Mouse (Mus musculus): ENCODE measurements around the gene Zc3h15. TPM values are rescaled to one million over a fixed set of nuclear protein-coding genes. Genes with fewer than 3 reads are reported as not detected.
"Not testable (repeated sequence)": the region's sequence is repeated elsewhere in the genome, so short reads cannot be mapped to it uniquely, and the experiment has no call there.

The Zc3h15 gene
- polyA plus RNA-seq, 1 experiment from 2014 or later: 177 TPM

- 0 out of 2 replicates have a peak, but pooled peaks cover 5% of the 10 kb centered on the region for H3K36me3 ChIP-seq
- no peak overlapping the region for H3K4me3 ChIP-seq
- ATAC-seq (replicated peaks): no peak
- no peak overlapping the region for H3K4me2 ChIP-seq (replicated peaks)
- H3K9ac ChIP-seq (replicated peaks): no peak overlapping the region
- H3K27ac ChIP-seq (replicated peaks): no peak overlapping the region
- no peaks in the 10 kb centered on the region for H3K9me3 ChIP-seq
- H3K4me1 ChIP-seq: peaks cover 7% of the 10 kb centered on the region
- H3K27me3 ChIP-seq: no peaks in the 10 kb centered on the region
These were observed 8.4 kb downstream of the Zc3h15 start for GRCm38 (mm10) chr2:83652606-83653005.

- 95% methylated on average over 3 of the region's 3 CpGs for WGBS
- Histone ChIP-seq H3K9me3 (no peaks in the 10 kb centered on the region), H3K27me3 (no peaks in the 10 kb centered on the region), H3K4me3 (no peak overlapping the region), H3K9ac (replicated peaks) (no peak overlapping the region), H3K4me2 (replicated peaks) (no peak overlapping the region), H3K36me3 (peaks cover 25% of the 10 kb centered on the region; the same call in 1 of the 2 replicates), H3K4me1 (no peaks in the 10 kb centered on the region), H3K27ac (replicated peaks) (no peak overlapping the region)
- ATAC-seq (replicated peaks): no peak
These were observed 15.0 kb downstream of the Zc3h15 start for GRCm38 (mm10) chr2:83659279-83659678.

GRCm38 (mm10) chr2:83660114-83660513 is 15.9 kb downstream of the Zc3h15 start:
- no peaks in the 10 kb centered on the region for H3K4me1 ChIP-seq
- H3K4me3 ChIP-seq: no peak overlapping the region
- H3K27ac ChIP-seq (replicated peaks): no peak overlapping the region
- peaks cover 25% of the 10 kb centered on the region; the same call in 1 of the 2 replicates for H3K36me3 ChIP-seq
- no peak for ATAC-seq (replicated peaks)
- no peaks in the 10 kb centered on the region for H3K27me3 ChIP-seq
- no peak overlapping the region for H3K9ac ChIP-seq (replicated peaks)
- WGBS: 76% methylated on average over 1 of the region's 1 CpGs
- H3K4me2 ChIP-seq (replicated peaks): no peak overlapping the region
- no peaks in the 10 kb centered on the region for H3K9me3 ChIP-seq

GRCm38 (mm10) chr2:83661351-83661750 is 17.1 kb downstream of the Zc3h15 start:
- Histone ChIP-seq H3K9me3 (no peaks in the 10 kb centered on the region), H3K9ac (replicated peaks) (no peak overlapping the region), H3K4me1 (no peaks in the 10 kb centered on the region), H3K27ac (replicated peaks) (no peak overlapping the region), H3K36me3 (peaks cover 25% of the 10 kb centered on the region; the same call in 1 of the 2 replicates), H3K4me2 (replicated peaks) (no peak overlapping the region), H3K4me3 (no peak overlapping the region), H3K27me3 (no peaks in the 10 kb centered on the region)
- WGBS: 95% methylated on average over 6 of the region's 6 CpGs
- no peak for ATAC-seq (replicated peaks)

DNA sequence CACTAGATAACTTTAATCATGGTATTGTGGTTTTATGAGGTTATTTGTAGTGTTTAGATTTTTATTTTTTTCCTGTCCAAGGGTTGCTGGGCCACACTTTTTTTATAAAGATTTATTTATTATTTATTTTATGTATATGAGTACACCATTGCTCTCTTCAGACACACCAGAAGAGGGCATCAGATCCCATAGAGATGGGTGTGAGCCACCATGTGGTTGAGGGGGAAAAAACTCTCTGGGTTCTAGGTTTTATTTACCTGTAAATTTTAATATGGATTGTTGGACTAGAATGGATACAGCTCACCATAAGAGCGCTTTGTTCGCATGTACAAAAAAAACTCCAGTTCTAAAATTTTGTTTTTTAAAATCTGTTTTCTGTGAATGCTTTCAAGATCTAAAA is 20.8 kb downstream of the Zc3h15 start:
- not testable (repeated sequence) for H3K27me3 ChIP-seq; H3K4me3 ChIP-seq; H3K9ac ChIP-seq (replicated peaks); H3K4me2 ChIP-seq (replicated peaks); ATAC-seq (replicated peaks); H3K27ac ChIP-seq (replicated peaks); H3K4me1 ChIP-seq; H3K9me3 ChIP-seq
- WGBS: 98% methylated on average over 2 of the region's 2 CpGs
- H3K36me3 ChIP-seq: peaks cover 18% of the 10 kb centered on the region; the same call in 1 of the 2 replicates

GRCm38 (mm10) chr2:83667430-83667829 is 23.2 kb downstream of the Zc3h15 start:
- H3K27me3 ChIP-seq: no peaks in the 10 kb centered on the region
- H3K4me2 ChIP-seq (replicated peaks): no peak overlapping the region
- H3K9ac ChIP-seq (replicated peaks): no peak overlapping the region
- no peak overlapping the region for H3K27ac ChIP-seq (replicated peaks)
- H3K4me1 ChIP-seq: no peaks in the 10 kb centered on the region
- WGBS: 88% methylated on average over 2 of the region's 2 CpGs
- ATAC-seq (replicated peaks): no peak
- peaks cover 10% of the 10 kb centered on the region; the same call in 1 of the 2 replicates for H3K36me3 ChIP-seq
- no peak overlapping the region for H3K4me3 ChIP-seq
- H3K9me3 ChIP-seq: no peaks in the 10 kb centered on the region

GRCm38 (mm10) chr2:83668052-83668451 is 23.8 kb downstream of the Zc3h15 start:
- H3K4me3 ChIP-seq: no peak overlapping the region
- WGBS: 86% methylated on average over 1 of the region's 1 CpGs
- H3K9ac ChIP-seq (replicated peaks): no peak overlapping the region
- no peak overlapping the region for H3K4me2 ChIP-seq (replicated peaks)
- no peak overlapping the region for H3K27ac ChIP-seq (replicated peaks)
- no peaks in the 10 kb centered on the region for H3K4me1 ChIP-seq
- H3K27me3 ChIP-seq: no peaks in the 10 kb centered on the region
- H3K36me3 ChIP-seq: 0 out of 2 replicates have a peak, but pooled peaks cover 9% of the 10 kb centered on the region
- H3K9me3 ChIP-seq: no peaks in the 10 kb centered on the region
- ATAC-seq (replicated peaks): no peak

DNA sequence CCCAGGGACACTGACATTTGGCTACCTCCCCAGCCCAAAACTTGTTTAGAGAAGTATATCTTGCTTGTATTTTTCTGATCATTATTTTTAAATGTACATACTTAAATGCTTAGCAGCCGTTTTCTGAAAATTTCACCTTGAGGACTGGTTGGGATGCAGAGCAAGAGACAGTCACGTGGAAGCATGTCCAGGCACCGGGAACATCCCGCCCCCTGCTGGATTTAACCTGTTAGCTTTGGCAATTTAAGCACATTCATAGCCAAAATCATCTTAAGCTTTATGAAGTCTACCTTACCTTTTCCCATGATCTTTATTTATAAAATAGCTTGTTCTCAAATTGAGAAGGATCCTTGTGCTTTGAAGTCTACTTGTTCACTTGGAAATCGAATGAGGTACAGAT is 25.8 kb downstream of the Zc3h15 start:
- Histone ChIP-seq H3K4me2 (replicated peaks) (no peak overlapping the region), H3K36me3 (0 out of 2 replicates have a peak, but pooled peaks cover 7% of the 10 kb centered on the region)
- WGBS: 87% methylated on average over 5 of the region's 5 CpGs

DNA sequence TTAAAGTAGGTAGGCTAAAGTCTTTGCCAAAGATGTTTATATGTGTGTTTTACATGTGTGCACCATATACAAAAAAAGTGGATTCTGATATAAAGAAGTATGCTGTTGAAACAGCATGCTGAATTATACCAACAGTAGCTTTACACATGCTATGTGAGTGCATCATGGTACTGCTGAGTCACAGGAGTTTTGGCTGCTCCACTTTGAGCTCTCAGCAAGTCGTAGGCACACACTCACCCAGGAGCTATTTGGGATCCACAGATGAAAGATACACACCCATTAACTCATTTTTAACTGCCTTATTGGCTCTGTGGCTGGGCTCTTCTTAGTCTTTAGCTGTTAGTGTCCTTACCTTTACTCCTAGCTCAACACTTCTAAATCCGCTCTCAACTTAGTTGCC is 27.6 kb downstream of the Zc3h15 start:
- 97% methylated on average over 2 of the region's 2 CpGs for WGBS
- H3K27me3 ChIP-seq: no peaks in the 10 kb centered on the region
- H3K4me3 ChIP-seq: no peak overlapping the region
- H3K9me3 ChIP-seq: no peaks in the 10 kb centered on the region
- ATAC-seq (replicated peaks): no peak
- no peak overlapping the region for H3K9ac ChIP-seq (replicated peaks)
- H3K27ac ChIP-seq (replicated peaks): no peak overlapping the region
- H3K4me1 ChIP-seq: no peaks in the 10 kb centered on the region
- no peak overlapping the region for H3K4me2 ChIP-seq (replicated peaks)
- H3K36me3 ChIP-seq: 0 out of 2 replicates have a peak, but pooled peaks cover 7% of the 10 kb centered on the region

More for the DNA sequence above, 25.8 kb downstream of the Zc3h15 start:
- no peaks in the 10 kb centered on the region for H3K9me3 ChIP-seq
- H3K4me3 ChIP-seq: no peak overlapping the region
- no peaks in the 10 kb centered on the region for H3K4me1 ChIP-seq
- no peak overlapping the region for H3K9ac ChIP-seq (replicated peaks)
- no peak overlapping the region for H3K27ac ChIP-seq (replicated peaks)
- H3K27me3 ChIP-seq: no peaks in the 10 kb centered on the region
- ATAC-seq (replicated peaks): no peak

GRCm38 (mm10) chr2:83673067-83673466 is 28.8 kb downstream of the Zc3h15 start:
- no peak for ATAC-seq (replicated peaks)
- 87% methylated on average over 7 of the region's 7 CpGs for WGBS
- Histone ChIP-seq H3K36me3 (0 out of 2 replicates have a peak, but pooled peaks cover 7% of the 10 kb centered on the region), H3K9ac (replicated peaks) (no peak overlapping the region), H3K9me3 (no peaks in the 10 kb centered on the region), H3K27ac (replicated peaks) (no peak overlapping the region), H3K4me2 (replicated peaks) (no peak overlapping the region), H3K4me1 (no peaks in the 10 kb centered on the region), H3K4me3 (no peak overlapping the region), H3K27me3 (no peaks in the 10 kb centered on the region)

DNA sequence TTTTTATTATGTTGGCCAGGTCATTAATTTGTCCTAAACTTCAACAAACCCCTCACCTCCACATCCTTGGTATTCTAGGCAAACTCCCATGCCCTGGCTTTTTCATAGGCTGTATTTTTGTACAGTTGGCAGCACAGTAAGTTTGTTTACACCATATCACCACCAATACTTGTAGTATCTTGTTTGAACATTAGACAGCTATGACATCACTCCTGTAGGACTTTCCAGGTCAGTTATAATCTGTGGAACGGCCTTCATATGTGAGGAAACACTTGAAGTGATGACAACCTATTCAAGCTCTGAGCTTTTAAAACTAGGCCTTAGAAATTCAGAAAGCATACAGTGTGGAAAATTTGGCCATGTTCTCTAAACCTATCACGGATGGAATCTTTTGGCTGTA is 29.6 kb downstream of the Zc3h15 start:
- H3K9ac ChIP-seq (replicated peaks): no peak overlapping the region

DNA sequence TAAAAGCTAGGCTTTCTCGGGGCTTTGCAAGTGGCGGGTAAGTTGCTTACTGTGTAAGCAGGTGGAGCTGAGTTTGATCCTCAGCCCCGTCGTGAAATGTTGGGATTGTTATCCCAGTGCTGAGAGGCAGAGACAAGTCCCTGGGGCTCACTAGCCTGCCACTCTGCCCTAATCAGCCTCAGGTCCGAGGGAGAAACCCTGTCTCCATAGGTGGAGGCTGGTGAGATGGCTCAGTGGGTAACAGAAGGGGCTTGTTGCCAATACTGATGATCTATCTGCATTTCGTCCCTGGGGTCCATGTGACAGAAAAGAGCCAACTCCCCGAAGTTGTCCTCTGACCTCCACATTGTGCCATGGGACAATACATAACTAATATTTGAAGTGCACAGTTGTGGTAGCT is 30.2 kb downstream of the Zc3h15 start:
- 86% methylated on average over 7 of the region's 7 CpGs for WGBS
- no peak for ATAC-seq (replicated peaks)
- 0 out of 2 replicates have a peak, but pooled peaks cover 7% of the 10 kb centered on the region for H3K36me3 ChIP-seq

More for the DNA sequence above, 29.6 kb downstream of the Zc3h15 start:
- no peak overlapping the region for H3K27ac ChIP-seq (replicated peaks)
- no peaks in the 10 kb centered on the region for H3K4me1 ChIP-seq
- 0 out of 2 replicates have a peak, but pooled peaks cover 7% of the 10 kb centered on the region for H3K36me3 ChIP-seq
- no peak overlapping the region for H3K4me2 ChIP-seq (replicated peaks)
- no peak overlapping the region for H3K4me3 ChIP-seq
- 90% methylated on average over 2 of the region's 2 CpGs for WGBS
- H3K9me3 ChIP-seq: no peaks in the 10 kb centered on the region
- H3K27me3 ChIP-seq: no peaks in the 10 kb centered on the region
- no peak for ATAC-seq (replicated peaks)

DNA sequence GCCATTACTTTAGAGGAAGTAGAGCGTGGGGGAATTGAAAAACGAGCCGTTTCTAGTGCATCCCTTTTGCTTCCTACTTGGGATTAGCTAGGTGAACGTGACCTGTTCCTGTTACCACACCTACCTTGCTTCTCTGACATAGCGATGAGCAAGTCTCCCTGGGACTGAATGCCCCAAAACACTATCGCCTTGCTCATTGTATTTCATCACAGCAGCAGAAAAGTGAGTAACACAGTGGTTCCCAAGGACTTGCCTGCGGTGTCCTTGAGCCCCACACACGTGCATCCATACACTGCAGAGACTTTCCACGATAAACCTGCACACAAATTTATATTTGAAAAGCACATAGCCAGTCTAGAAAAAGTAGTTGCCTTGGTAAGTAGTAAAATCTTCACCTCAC is 30.7 kb downstream of the Zc3h15 start:
- Histone ChIP-seq H3K4me3 (no peak overlapping the region), H3K9ac (replicated peaks) (no peak overlapping the region), H3K36me3 (0 out of 2 replicates have a peak, but pooled peaks cover 7% of the 10 kb centered on the region), H3K9me3 (no peaks in the 10 kb centered on the region), H3K4me1 (no peaks in the 10 kb centered on the region), H3K27me3 (no peaks in the 10 kb centered on the region), H3K27ac (replicated peaks) (no peak overlapping the region), H3K4me2 (replicated peaks) (no peak overlapping the region)
- ATAC-seq (replicated peaks): no peak
- 92% methylated on average over 9 of the region's 9 CpGs for WGBS

More for the DNA sequence above, 30.2 kb downstream of the Zc3h15 start:
- Histone ChIP-seq H3K9ac (replicated peaks) (no peak overlapping the region), H3K4me2 (replicated peaks) (no peak overlapping the region), H3K4me3 (no peak overlapping the region), H3K27ac (replicated peaks) (no peak overlapping the region), H3K9me3 (no peaks in the 10 kb centered on the region), H3K4me1 (no peaks in the 10 kb centered on the region), H3K27me3 (no peaks in the 10 kb centered on the region)

All from forebrain, embryonic 15.5 days (tissue).